Mouse (Mus musculus): ENCODE measurements around the gene Gmcl1. TPM values are rescaled to one million over a fixed set of nuclear protein-coding genes. Genes with fewer than 3 reads are reported as not detected.
A peak's percentile ranks its signal among the peaks of the same experiment; 100 is the strongest.

Gene Gmcl1
- polyA plus RNA-seq, 1 experiment = 20.5 TPM

DNA sequence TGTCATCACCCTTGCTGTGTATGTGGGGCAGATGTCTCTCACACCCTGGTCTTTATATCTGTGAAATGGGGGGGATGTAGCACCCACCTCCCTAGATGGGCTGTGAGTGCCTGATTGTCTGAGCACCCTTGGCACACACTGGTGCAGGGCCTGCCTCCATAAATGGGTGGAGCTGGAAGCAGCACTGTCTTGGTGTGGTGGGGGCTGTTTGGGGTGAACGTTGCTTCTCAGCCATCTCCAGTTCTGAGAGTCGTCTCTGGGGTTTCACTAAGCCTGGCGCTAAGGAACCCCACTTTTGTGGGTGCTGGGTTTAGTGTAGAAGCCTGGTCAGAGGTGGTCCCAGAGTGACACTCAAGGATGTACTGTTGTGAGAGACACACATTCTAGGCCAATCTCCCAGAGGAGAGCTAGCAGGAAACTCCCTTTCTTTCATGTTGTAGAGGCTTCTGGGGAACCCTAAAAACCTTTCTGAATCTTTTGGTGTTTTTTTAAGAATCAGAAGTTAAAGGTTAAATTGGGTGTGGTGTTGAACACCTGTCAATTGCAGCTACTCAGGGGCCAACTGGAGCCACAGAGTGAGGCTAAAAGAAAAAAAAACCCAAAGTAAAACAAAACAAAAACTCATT, 88.3 kb downstream of the Gmcl1 start:
- Histone ChIP-seq H3K4me1 (ENCODE audit: control insufficient read depth, insufficient read depth, insufficient read length, low read length) (peaks cover 20% of the 10 kb centered on the region; the same call in 1 of the 2 replicates), H3K27me3 (ENCODE audit: control insufficient read depth, insufficient read depth, low read length) (no peaks in the 10 kb centered on the region), H3K4me3 (ENCODE audit: low read depth, low read length) (no peak overlapping the region), H3K36me3 (ENCODE audit: control insufficient read depth, insufficient read depth, low read length) (peaks cover 22% of the 10 kb centered on the region), H3K27ac (ENCODE audit: insufficient read depth, low read depth, low read length) (peak overlapping the region; percentile 50; the same call in 1 of the 2 replicates)
- TF ChIP-seq POLR2A (IDR thresholded peaks at IDR 0.05; ENCODE audit: low read depth, low read length) (peak; percentile 14; the same call in 1 of the 2 replicates), CTCF (IDR thresholded peaks at IDR 0.05; ENCODE audit: extremely low read depth, insufficient read length, insufficient replicate concordance, low read depth, low read length) (no peak)
- WGBS = 43% methylated on average over 3 of the region's 3 CpGs

Other genes with a start within 250 kb of the Gmcl1 start
- gene Pcbp1, start 207.1 kb downstream of the Gmcl1 start, polyA plus RNA-seq (2012; rRNA removed) = 244 and 314 TPM in 2 replicates
- gene Asprv1, start 105.2 kb downstream of the Gmcl1 start, polyA plus RNA-seq (2012; rRNA removed) = 0.20 and 0.23 TPM in 2 replicates
- 87.2 and 413 TPM in 2 replicates for gene Mxd1, start 64.2 kb downstream of the Gmcl1 start, polyA plus RNA-seq (2012; rRNA removed)
- gene Snrnp27, start 48.9 kb downstream of the Gmcl1 start, polyA plus RNA-seq (2012; rRNA removed) = 2.1 and 3.9 TPM in 2 replicates
- gene Anxa4, start 60.2 kb upstream of the Gmcl1 start, polyA plus RNA-seq (2012; rRNA removed) = 89.9 and 634 TPM in 2 replicates
- 10.5 and 22.8 TPM in 2 replicates for gene Aak1, start 116.1 kb upstream of the Gmcl1 start, polyA plus RNA-seq (2012; rRNA removed)

Measured in small intestine, adult 2 months (tissue).